Mouse (Mus musculus) CH12.LX (cell line): ENCODE results near the gene Gm3182. TPM values are rescaled to one million over a fixed set of nuclear protein-coding genes. Genes with fewer than 3 reads are reported as not detected.
"Not testable (repeated sequence)": the region's sequence is repeated elsewhere in the genome, so short reads cannot be mapped to it uniquely, and the experiment has no call there.

Experiments
- DNase-seq: peaks from one replicate; pipeline ENCODE4 v3.0.0-alpha.2; 2013; ENCODE audit errors: extremely low read depth
- H3K27ac ChIP-seq: 2 replicates; pipeline ENCODE4 v1.5.1; 2012; ENCODE audit warnings: low read depth, mild to moderate bottlenecking, control low read depth, moderate library complexity; ENCODE audit not compliant: insufficient read depth
- H3K27me3 ChIP-seq: replicated peaks from 2 replicates; pipeline ENCODE3; 2012; ENCODE audit warnings: inconsistent platforms
- H3K36me3 ChIP-seq, 2 experiments: replicated peaks in 1 of 2; 2 replicates each; pipeline versions ENCODE3 to v1.6.1; 2012; ENCODE audit warnings: inconsistent platforms in 1 of 2, low read length in 1 of 2, mild to moderate bottlenecking in 1 of 2, mixed read lengths in 1 of 2, moderate library complexity in 1 of 2; ENCODE audit not compliant: control insufficient read depth in 1 of 2, insufficient read depth in 1 of 2
- H3K4me1 ChIP-seq, 2 experiments: 2 replicates each; pipeline ENCODE4 v1.6.1; 2012; ENCODE audit warnings: inconsistent platforms in 1 of 2, moderate library complexity in 1 of 2; ENCODE audit not compliant: insufficient read depth in 2 of 2, control insufficient read depth in 1 of 2
- H3K4me2 ChIP-seq: 2 replicates; pipeline ENCODE4 v1.6.1; 2012; ENCODE audit warnings: low read depth, mild to moderate bottlenecking, control low read depth; ENCODE audit not compliant: poor library complexity, insufficient read depth, severe bottlenecking
- H3K4me3 ChIP-seq, 3 experiments: fragments of 150-350 bp in 1 of 3; sonication (generic) in 1 of 3; replicated peaks in 1 of 3; 2 replicates each; pipeline versions ENCODE3 to v1.5.1; 2011 to 2012; ENCODE audit warnings: low read depth in 2 of 3, low read length in 2 of 3, mild to moderate bottlenecking in 2 of 3, moderate library complexity in 2 of 3, control low read depth in 1 of 3, improper control_type of control experiment in 1 of 3, inconsistent platforms in 1 of 3, mixed read lengths in 1 of 3; ENCODE audit not compliant: poor library complexity in 1 of 3
- H3K79me2 ChIP-seq: replicated peaks from 2 replicates; pipeline ENCODE4 v1.6.1; 2012; ENCODE audit warnings: mild to moderate bottlenecking, moderate library complexity; ENCODE audit not compliant: control insufficient read depth, poor library complexity, insufficient read depth, severe bottlenecking; ENCODE audit errors: extremely low read depth
- H3K9ac ChIP-seq: 2 replicates; pipeline ENCODE4 v1.6.1; 2012; ENCODE audit warnings: low read depth, mild to moderate bottlenecking, control low read depth, moderate library complexity; ENCODE audit not compliant: insufficient read depth
- H3K9me3 ChIP-seq: replicated peaks from 2 replicates; pipeline ENCODE3; 2012; ENCODE audit warnings: low read length, inconsistent platforms, mixed read lengths
- dilution Hi-C: fragments of 300-500 bp; cut with MboI; formaldehyde crosslinking; loops from 2 replicates; pipeline ENCODE4 v1.14.3; 2020; ENCODE audit warnings: low sequenced_read_pairs; ENCODE audit not compliant: extremely low pct_unique_long_range_greater_than_20kb, extremely low pct_ligation_motif_present
- in situ Hi-C: fragments of 300-500 bp; cut with MboI; formaldehyde crosslinking; loops from 3 replicates; pipeline ENCODE4 v1.14.3; 2019; ENCODE audit warnings: low sequenced_read_pairs, low pct_ligation_motif_present, low pct_unique_long_range_greater_than_20kb, mixed read lengths
- polyA plus RNA-seq: library from polyadenylated mRNA; unstranded; fragments of >175 nt; gene quantifications from 2 replicates; pipeline ENCODE4 v1.2.1, GENCODE M21; 2012; ENCODE audit warnings: low read depth; ENCODE audit not compliant: insufficient read length
- total RNA-seq, 2 experiments: library from RNA; depleted of rRNA; stranded (reverse); fragments of 300-350 nt in 1 of 2; fragments of >200 nt in 1 of 2; gene quantifications; 2 replicates each; pipeline ENCODE4 v1.2.3; 2012 to 2014

The Gm3182 gene
- total RNA-seq (2012; rRNA removed) = not detected in 2 replicates
- total RNA-seq (2014; rRNA removed) = not detected in 2 replicates
- polyA plus RNA-seq = not detected in 2 replicates

GRCm38 (mm10) chr14:4481445-4481844 is at the start of gene Gm3182:
Gene Gm3182, plus strand, starts transcription at chr14:4481745.
- in situ Hi-C loops, H3K27me3 ChIP-seq, H3K9me3 ChIP-seq, dilution Hi-C loops, H3K79me2 ChIP-seq, H3K4me2 ChIP-seq, H3K4me1 ChIP-seq, H3K27ac ChIP-seq, DNase-seq, H3K4me3 ChIP-seq, H3K9ac ChIP-seq, H3K36me3 ChIP-seq: not testable (repeated sequence)

GRCm38 (mm10) chr14:4499425-4499824 is 17.9 kb downstream of the Gm3182 start:
- H3K4me1 ChIP-seq, dilution Hi-C loops, H3K9me3 ChIP-seq, H3K79me2 ChIP-seq, H3K36me3 ChIP-seq, H3K27ac ChIP-seq, H3K9ac ChIP-seq, H3K4me3 ChIP-seq, H3K27me3 ChIP-seq, DNase-seq, in situ Hi-C loops, H3K4me2 ChIP-seq: not testable (repeated sequence)

Other genes with a start within 250 kb of the Gm3182 start
- not detected in 2 replicates for gene Gm3138, start 232.1 kb upstream of the Gm3182 start, total RNA-seq (2012; rRNA removed)
- gene Gm3138, start 232.1 kb upstream of the Gm3182 start, total RNA-seq (2014; rRNA removed) = not detected in 2 replicates
- not detected in 2 replicates for gene Gm3138, start 232.1 kb upstream of the Gm3182 start, polyA plus RNA-seq
- gene Gm3149, start 164.5 kb upstream of the Gm3182 start, total RNA-seq (2012; rRNA removed) = not detected in 2 replicates
- not detected in 2 replicates for gene Gm3149, start 164.5 kb upstream of the Gm3182 start, total RNA-seq (2014; rRNA removed)
- not detected in 2 replicates for gene Gm3149, start 164.5 kb upstream of the Gm3182 start, polyA plus RNA-seq
- gene 2610042L04Rik, start 147.0 kb upstream of the Gm3182 start, total RNA-seq (2012; rRNA removed) = not detected in 2 replicates
- not detected in 2 replicates for gene 2610042L04Rik, start 147.0 kb upstream of the Gm3182 start, total RNA-seq (2014; rRNA removed)
- gene 2610042L04Rik, start 147.0 kb upstream of the Gm3182 start, polyA plus RNA-seq = not detected in 2 replicates
- gene Gm3159, start 84.2 kb upstream of the Gm3182 start, total RNA-seq (2012; rRNA removed) = not detected in 2 replicates
- gene Gm3159, start 84.2 kb upstream of the Gm3182 start, total RNA-seq (2014; rRNA removed) = not detected in 2 replicates
- not detected in 2 replicates for gene Gm3159, start 84.2 kb upstream of the Gm3182 start, polyA plus RNA-seq
- not detected in 2 replicates for gene Gm3164, start 66.3 kb upstream of the Gm3182 start, total RNA-seq (2012; rRNA removed)
- gene Gm3164, start 66.3 kb upstream of the Gm3182 start, total RNA-seq (2014; rRNA removed) = not detected in 2 replicates
- gene Gm3164, start 66.3 kb upstream of the Gm3182 start, polyA plus RNA-seq = not detected in 2 replicates
- gene Gm3173, start 50.8 kb upstream of the Gm3182 start, total RNA-seq (2012; rRNA removed) = not detected in 2 replicates
- gene Gm3173, start 50.8 kb upstream of the Gm3182 start, total RNA-seq (2014; rRNA removed) = not detected in 2 replicates
- gene Gm3173, start 50.8 kb upstream of the Gm3182 start, polyA plus RNA-seq = not detected in 2 replicates
- gene Gm3047, start 73.7 kb downstream of the Gm3182 start, total RNA-seq (2012; rRNA removed) = not detected in 2 replicates
- gene Gm3047, start 73.7 kb downstream of the Gm3182 start, total RNA-seq (2014; rRNA removed) = not detected in 2 replicates
- not detected in 2 replicates for gene Gm3047, start 73.7 kb downstream of the Gm3182 start, polyA plus RNA-seq
- gene Gm8159, start 150.6 kb downstream of the Gm3182 start, total RNA-seq (2012; rRNA removed) = not detected in 2 replicates
- not detected in 2 replicates for gene Gm8159, start 150.6 kb downstream of the Gm3182 start, total RNA-seq (2014; rRNA removed)
- not detected in 2 replicates for gene Gm8159, start 150.6 kb downstream of the Gm3182 start, polyA plus RNA-seq
- gene Gm3239, start 182.4 kb downstream of the Gm3182 start, total RNA-seq (2012; rRNA removed) = not detected in 2 replicates
- not detected in 2 replicates for gene Gm3239, start 182.4 kb downstream of the Gm3182 start, total RNA-seq (2014; rRNA removed)
- gene Gm3239, start 182.4 kb downstream of the Gm3182 start, polyA plus RNA-seq = not detected in 2 replicates
- not detected in 2 replicates for gene Gm7876, start 227.5 kb downstream of the Gm3182 start, total RNA-seq (2012; rRNA removed)
- gene Gm7876, start 227.5 kb downstream of the Gm3182 start, total RNA-seq (2014; rRNA removed) = not detected in 2 replicates
- not detected in 2 replicates for gene Gm7876, start 227.5 kb downstream of the Gm3182 start, polyA plus RNA-seq
- not detected in 2 replicates for gene Gm3252, start 245.0 kb downstream of the Gm3182 start, total RNA-seq (2012; rRNA removed)
- not detected in 2 replicates for gene Gm3252, start 245.0 kb downstream of the Gm3182 start, total RNA-seq (2014; rRNA removed)
- not detected in 2 replicates for gene Gm3252, start 245.0 kb downstream of the Gm3182 start, polyA plus RNA-seq